Mouse (Mus musculus) cerebellum, adult 2 months (tissue): ENCODE measurements at regions not wholly inside any gene's neighbourhood (a gene's known extent, or its start where the extent isn't known, plus 50 kb on each side); places are given as distances from the start of the nearest gene placed in this dataset.

Experiments used
- CTCF ChIP-seq: fragments of 200-500 bp; IDR thresholded peaks from 2 replicates; pipeline ENCODE4 v1.5.1; 2011; ENCODE audit warnings: low read depth, mild to moderate bottlenecking, control low read depth, low read length, moderate library complexity, borderline replicate concordance; ENCODE audit not compliant: insufficient read depth
- POLR2A ChIP-seq: fragments of 200-500 bp; IDR thresholded peaks from 2 replicates; pipeline ENCODE4 v1.6.1; 2011; ENCODE audit warnings: low read length, control low read depth, borderline replicate concordance; ENCODE audit not compliant: insufficient read depth

GRCm38 (mm10) chr2:172619168-172619567 is 69.8 kb downstream of the Tfap2c start:
- TF ChIP-seq POLR2A (no peak), CTCF (no peak)
